Mouse (Mus musculus) MEL (cell line): ENCODE data around the gene Hacd2.

Experiments
- CTCF ChIP-seq, 3 experiments: IDR thresholded peaks in 2 of 3; conservative IDR thresholded peaks in 1 of 3; 2 replicates each; pipeline ENCODE4 v1.5.1; 2011 to 2012; ENCODE audit warnings: low read length in 3 of 3, low read depth in 2 of 3, mild to moderate bottlenecking in 2 of 3, improper control_type of control experiment in 1 of 3, inconsistent platforms in 1 of 3, mixed read lengths in 1 of 3, moderate library complexity in 1 of 3; ENCODE audit not compliant: control insufficient read depth in 1 of 3, insufficient read depth in 1 of 3, poor library complexity in 1 of 3, severe bottlenecking in 1 of 3
- E2F4 ChIP-seq: IDR thresholded peaks from 2 replicates; pipeline ENCODE4 v1.6.1; 2011; ENCODE audit warnings: low read depth, low read length, improper control_type of control experiment, borderline replicate concordance
- EP300 ChIP-seq, 2 experiments: IDR thresholded peaks; 2 replicates each; pipeline ENCODE4 v1.6.1; 2011; ENCODE audit warnings: improper control_type of control experiment in 2 of 2, low read length in 2 of 2, low read depth in 1 of 2, mild to moderate bottlenecking in 1 of 2
- ETS1 ChIP-seq: IDR thresholded peaks from 2 replicates; pipeline ENCODE4 v1.6.1; 2012; ENCODE audit warnings: low read depth, mild to moderate bottlenecking, inconsistent platforms, low read length, improper control_type of control experiment, moderate library complexity
- HCFC1 ChIP-seq: IDR thresholded peaks from 2 replicates; pipeline ENCODE4 v1.6.1; 2012; ENCODE audit warnings: low read depth, mild to moderate bottlenecking, inconsistent platforms, low read length, improper control_type of control experiment, moderate library complexity
- JUND ChIP-seq: IDR thresholded peaks from 2 replicates; pipeline ENCODE4 v1.6.1; 2011; ENCODE audit warnings: low read depth, mild to moderate bottlenecking, improper control_type of control experiment, low read length
- MAFK ChIP-seq: IDR thresholded peaks from 2 replicates; pipeline ENCODE4 v1.6.1; 2011; ENCODE audit warnings: low read depth, mild to moderate bottlenecking, low read length, improper control_type of control experiment, borderline replicate concordance
- MAX ChIP-seq: IDR thresholded peaks from 2 replicates; pipeline ENCODE4 v1.6.1; 2011; ENCODE audit warnings: low read length, improper control_type of control experiment
- POLR2A ChIP-seq, 2 experiments: IDR thresholded peaks; 2 replicates each; pipeline ENCODE4 v1.6.1; 2011 to 2012; ENCODE audit warnings: low read length in 2 of 2, mild to moderate bottlenecking in 2 of 2, control low read depth in 1 of 2, improper control_type of control experiment in 1 of 2, low read depth in 1 of 2, moderate library complexity in 1 of 2; ENCODE audit not compliant: control insufficient read depth in 1 of 2, insufficient read depth in 1 of 2, poor library complexity in 1 of 2
- SMC3 ChIP-seq: IDR thresholded peaks from 2 replicates; pipeline ENCODE4 v1.6.1; 2011; ENCODE audit warnings: low read depth, low read length, improper control_type of control experiment
- TAL1 ChIP-seq: IDR thresholded peaks from 2 replicates; pipeline ENCODE4 v1.6.1; 2012; ENCODE audit warnings: mild to moderate bottlenecking, inconsistent platforms, low read length, moderate library complexity, mixed read lengths
- TBP ChIP-seq: IDR thresholded peaks from 2 replicates; pipeline ENCODE4 v1.8.0; 2011; ENCODE audit warnings: low read depth, low read length, improper control_type of control experiment
- ZNF384 ChIP-seq: IDR thresholded peaks from 2 replicates; pipeline ENCODE4 v1.6.1; 2012; ENCODE audit warnings: low read depth, mild to moderate bottlenecking, inconsistent platforms, low read length, improper control_type of control experiment

DNA sequence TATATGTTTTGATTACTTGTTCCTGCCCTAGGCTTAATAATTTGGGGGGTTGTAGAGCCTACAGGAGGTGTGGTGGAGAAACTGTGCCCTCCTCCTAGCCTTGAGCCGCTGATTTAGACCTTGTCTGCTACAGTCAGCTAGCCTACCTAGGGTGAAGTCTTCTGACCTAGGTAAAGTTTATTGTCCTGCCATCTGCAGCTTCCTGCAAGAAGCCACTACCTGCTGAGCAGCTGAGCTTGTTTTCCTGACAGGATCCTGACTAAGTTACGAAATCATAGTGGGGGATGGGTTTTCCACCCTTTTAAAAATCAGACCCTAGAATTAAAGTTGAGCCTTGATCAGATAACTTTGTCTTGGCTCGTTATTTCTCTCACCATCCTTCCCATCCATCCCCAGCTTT, 5.7 kb upstream of the Hacd2 start:
- TF ChIP-seq CTCF (IDR thresholded peaks at IDR 0.05 in 2 of 3, conservative IDR thresholded peaks at IDR 0.05 in 1 of 3; ENCODE audit: control insufficient read depth in 1 of 3, insufficient read depth in 1 of 3, low read depth in 2 of 3, low read length in 3 of 3, poor library complexity in 1 of 3, severe bottlenecking in 1 of 3) = no peak
- no peak for TF ChIP-seq EP300 (IDR thresholded peaks at IDR 0.05; ENCODE audit: low read depth in 1 of 2, low read length in 2 of 2)
- no peak for TF ChIP-seq ZNF384
- TF ChIP-seq HCFC1 = no peak
- no peak for TF ChIP-seq TAL1
- TF ChIP-seq SMC3 = no peak
- TF ChIP-seq E2F4 = no peak
- TF ChIP-seq ETS1 = no peak
- TF ChIP-seq MAFK = no peak
- TF ChIP-seq JUND = no peak
- TF ChIP-seq POLR2A (IDR thresholded peaks at IDR 0.05; ENCODE audit: control insufficient read depth in 1 of 2, insufficient read depth in 1 of 2, low read depth in 1 of 2, low read length in 2 of 2, poor library complexity in 1 of 2) = no peak
- TF ChIP-seq MAX = no peak
- TF ChIP-seq TBP = no peak
